Mouse (Mus musculus) olfactory bulb, adult 2 months (tissue): Measurements from ENCODE around the gene 4931428F04Rik. TPM values are rescaled to one million over a fixed set of nuclear protein-coding genes. Genes with fewer than 3 reads are reported as not detected.
A peak's percentile ranks its signal among the peaks of the same experiment; 100 is the strongest.

Experiments
- H3K27ac ChIP-seq: fragments of 200-500 bp; 2 replicates; pipeline ENCODE4 v1.5.1; 2012; ENCODE audit warnings: low read depth, low read length; ENCODE audit not compliant: insufficient read depth
- H3K4me1 ChIP-seq: fragments of 200-500 bp; 2 replicates; pipeline ENCODE4 v1.6.1; 2012; ENCODE audit warnings: low read length; ENCODE audit not compliant: control insufficient read depth, insufficient read depth
- H3K4me3 ChIP-seq: fragments of 200-500 bp; 2 replicates; pipeline ENCODE4 v1.5.1; 2012; ENCODE audit warnings: mild to moderate bottlenecking, low read depth, low read length, moderate library complexity; ENCODE audit not compliant: insufficient read depth
- CTCF ChIP-seq: fragments of 200-500 bp; IDR thresholded peaks from 2 replicates; pipeline ENCODE4 v1.5.1; 2012; ENCODE audit warnings: low read depth, mild to moderate bottlenecking, low read length, moderate library complexity; ENCODE audit not compliant: insufficient read depth
- POLR2A ChIP-seq: fragments of 200-500 bp; IDR thresholded peaks from 2 replicates; pipeline ENCODE4 v1.6.1; 2012; ENCODE audit warnings: mild to moderate bottlenecking, low read depth, low read length, moderate library complexity; ENCODE audit not compliant: insufficient read depth
- WGBS: fragments of 180-500 bp; shearing (Covaris S2); methylation state at CpG from one replicate; pipeline ENCODE4 v1.1.7; 2018; 5-methylcytosine and 5-hydroxymethylcytosine counted together
- polyA plus RNA-seq: library from polyadenylated mRNA; stranded (reverse); fragments of >200 nt; gene quantifications from 2 replicates; pipeline ENCODE4 v1.2.4, GENCODE M21; 2012; ENCODE audit warnings: low replicate concordance; ENCODE audit not compliant: missing spikeins, insufficient read depth, insufficient read length

Gene 4931428F04Rik
- polyA plus RNA-seq, 1 experiment = not detected

- under 1% methylated on average over 12 of the region's 12 CpGs for WGBS
- Histone ChIP-seq H3K27ac (peak overlapping the region; percentile 57), H3K4me3 (peak overlapping the region; percentile 82), H3K4me1 (peaks cover 9% of the 10 kb centered on the region)
- TF ChIP-seq POLR2A = no peak
- no peak for TF ChIP-seq CTCF
Measured at GRCm38 (mm10) chr8:105325641-105326093, 36.0 kb upstream of the 4931428F04Rik start.

- 91% methylated on average over 4 of the region's 4 CpGs for WGBS
Measured at GRCm38 (mm10) chr8:105323183-105323582, 33.5 kb upstream of the 4931428F04Rik start.

DNA sequence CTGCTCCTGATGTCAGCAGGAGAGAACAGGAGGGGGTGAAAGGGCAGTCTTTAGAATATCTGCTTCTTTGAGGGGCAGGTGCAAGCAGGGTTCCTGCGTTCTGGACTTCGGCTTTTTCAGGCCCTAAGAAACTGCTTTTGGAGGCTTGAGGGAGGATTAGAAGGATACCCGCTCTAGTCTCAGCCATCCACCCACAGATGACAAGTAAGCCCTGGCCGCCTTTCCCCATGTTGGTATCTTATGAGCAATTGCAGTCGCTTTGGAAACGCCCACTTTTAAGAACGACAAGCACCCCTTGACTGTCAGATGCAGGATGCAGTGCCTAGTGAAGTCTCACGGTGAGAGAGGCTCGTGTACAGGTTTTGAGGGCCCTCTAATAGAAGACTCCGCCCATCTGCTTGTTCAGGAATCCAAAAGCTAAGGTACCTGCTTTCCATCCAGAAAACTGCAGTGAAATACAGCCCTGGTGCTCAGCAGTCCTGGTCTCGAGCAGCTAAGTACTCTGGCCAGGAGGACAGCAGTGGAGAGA, 29.1 kb upstream of the 4931428F04Rik start:
- WGBS = 71% methylated on average over 11 of the region's 11 CpGs
- Histone ChIP-seq H3K4me1 (peaks cover 4% of the 10 kb centered on the region; the same call in 1 of the 2 replicates), H3K4me3 (no peak overlapping the region), H3K27ac (no peak overlapping the region)
- no peak for TF ChIP-seq CTCF

More at GRCm38 (mm10) chr8:105323183-105323582, 33.5 kb upstream of the 4931428F04Rik start:
- Histone ChIP-seq H3K4me3 (no peak overlapping the region), H3K4me1 (peaks cover 13% of the 10 kb centered on the region), H3K27ac (no peak overlapping the region)
- TF ChIP-seq POLR2A (no peak), CTCF (no peak)

GRCm38 (mm10) chr8:105317941-105318340, 28.3 kb upstream of the 4931428F04Rik start:
- peaks cover 4% of the 10 kb centered on the region; the same call in 1 of the 2 replicates for H3K4me1 ChIP-seq
- H3K27ac ChIP-seq = no peak overlapping the region
- no peak overlapping the region for H3K4me3 ChIP-seq
- 48% methylated on average over 4 of the region's 4 CpGs for WGBS
- TF ChIP-seq POLR2A (no peak), CTCF (no peak)

- 89% methylated on average over 18 of the region's 18 CpGs for WGBS
- H3K27ac ChIP-seq = no peak overlapping the region
- peaks cover 4% of the 10 kb centered on the region; the same call in 1 of the 2 replicates for H3K4me1 ChIP-seq
- TF ChIP-seq CTCF (no peak), POLR2A (no peak)
- H3K4me3 ChIP-seq = no peak overlapping the region
Measured at GRCm38 (mm10) chr8:105315073-105315769, 25.6 kb upstream of the 4931428F04Rik start.

DNA sequence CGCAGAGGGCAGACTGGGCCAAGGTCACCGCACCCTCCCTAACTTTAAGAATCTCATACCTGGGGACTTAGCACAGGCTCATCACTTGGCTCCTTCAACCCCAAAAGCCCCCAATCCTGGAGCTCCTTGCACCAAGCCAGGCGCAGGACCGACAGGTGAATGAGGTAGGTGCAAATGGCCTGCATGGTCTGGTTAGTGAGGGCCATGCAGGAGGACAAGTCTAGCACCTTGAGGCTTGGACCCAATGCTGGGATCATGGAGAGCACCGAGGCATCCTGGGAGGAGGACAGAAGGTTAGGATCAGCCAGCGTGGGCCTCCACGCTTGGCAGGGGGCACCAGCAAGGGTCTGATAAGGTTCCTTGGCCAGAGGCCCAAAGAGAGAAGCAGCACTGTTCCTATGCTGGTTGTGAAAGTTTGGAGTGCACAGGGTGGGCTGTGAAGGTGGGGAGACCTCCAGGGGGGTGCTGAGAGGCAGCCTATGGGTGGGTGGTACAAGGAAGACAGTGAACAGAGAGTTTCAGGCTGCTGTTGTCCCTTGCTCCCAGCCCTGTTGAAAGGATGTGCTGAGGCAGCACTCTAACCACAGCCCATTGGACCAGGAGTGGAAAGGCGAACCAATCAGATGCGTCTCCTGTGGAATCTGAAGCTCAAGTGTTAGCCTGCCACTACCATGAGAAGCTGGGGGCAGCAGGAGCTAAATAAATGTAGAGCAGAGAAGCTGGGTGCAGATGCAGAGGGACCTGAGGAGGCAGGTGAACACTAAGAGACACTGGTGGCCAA, 24.1 kb upstream of the 4931428F04Rik start:
- no peak overlapping the region for H3K27ac ChIP-seq
- H3K4me1 ChIP-seq = peaks cover 4% of the 10 kb centered on the region; the same call in 1 of the 2 replicates
- TF ChIP-seq CTCF = no peak
- no peak for TF ChIP-seq POLR2A
- no peak overlapping the region for H3K4me3 ChIP-seq
- 84% methylated on average over 9 of the region's 9 CpGs for WGBS

GRCm38 (mm10) chr8:105312891-105313481, 23.3 kb upstream of the 4931428F04Rik start:
- 89% methylated on average over 8 of the region's 8 CpGs for WGBS
- H3K4me1 ChIP-seq = no peaks in the 10 kb centered on the region
- no peak overlapping the region for H3K27ac ChIP-seq
- H3K4me3 ChIP-seq = no peak overlapping the region
- no peak for TF ChIP-seq POLR2A

- no peak overlapping the region for H3K27ac ChIP-seq
- no peak for TF ChIP-seq CTCF
- no peak overlapping the region for H3K4me3 ChIP-seq
- 26% methylated on average over 1 of the region's 1 CpGs for WGBS
- no peaks in the 10 kb centered on the region for H3K4me1 ChIP-seq
Measured at GRCm38 (mm10) chr8:105311718-105312117, 22.1 kb upstream of the 4931428F04Rik start.

- Histone ChIP-seq H3K27ac (no peak overlapping the region), H3K4me3 (no peak overlapping the region), H3K4me1 (peaks cover 14% of the 10 kb centered on the region)
- WGBS = 87% methylated on average over 8 of the region's 8 CpGs
- TF ChIP-seq CTCF (no peak), POLR2A (no peak)
Measured at GRCm38 (mm10) chr8:105310118-105310517, 20.5 kb upstream of the 4931428F04Rik start.
